Mouse (Mus musculus): ENCODE data around the gene Nr2c1. TPM values are rescaled to one million over a fixed set of nuclear protein-coding genes. Genes with fewer than 3 reads are reported as not detected.

Nr2c1 gene
- polyA plus RNA-seq, 1 experiment from 2014 or later = 10.9 TPM

Other genes starting within 250 kb of the Nr2c1 start
- 39.6 and 46.6 TPM in 2 replicates for gene Vezt, start 112.2 kb upstream of the Nr2c1 start, polyA plus RNA-seq (2014; fragmentation: Nextera tagmentation; extraction: Ambion mirVana)
- gene Fgd6, start 112.0 kb upstream of the Nr2c1 start, polyA plus RNA-seq (2014; fragmentation: Nextera tagmentation; extraction: Ambion mirVana) = 4.3 and 4.4 TPM in 2 replicates
- 471 and 486 TPM in 2 replicates for gene Ndufa12, start 50.7 kb downstream of the Nr2c1 start, polyA plus RNA-seq (2014; fragmentation: Nextera tagmentation; extraction: Ambion mirVana)
- gene Gm4792, start 150.7 kb downstream of the Nr2c1 start, polyA plus RNA-seq (2014; fragmentation: Nextera tagmentation; extraction: Ambion mirVana) = not detected in 2 replicates
- gene Tmcc3, start 163.9 kb downstream of the Nr2c1 start, polyA plus RNA-seq (2014; fragmentation: Nextera tagmentation; extraction: Ambion mirVana) = 2.8 and 4.1 TPM in 2 replicates